Mouse (Mus musculus): ENCODE results near the gene Acat1. TPM values are rescaled to one million over a fixed set of nuclear protein-coding genes. Genes with fewer than 3 reads are reported as not detected.
A peak's percentile ranks its signal among the peaks of the same experiment; 100 is the strongest.

Gene Acat1
- 43.6 and 44.2 TPM in 2 replicates for total RNA-seq (2014; fragmentation: Nextera tagmentation)
- total RNA-seq (2017): 75.3 and 76.7 TPM in 2 replicates
- polyA plus RNA-seq (2012): 118 and 124 TPM in 2 replicates

GRCm38 (mm10) chr9:53609968-53610781, at the start of gene Acat1:
Gene Acat1, minus strand, starts transcription at chr9:53610382.
- no peaks in the 10 kb centered on the region for H3K9me3 ChIP-seq (replicated peaks)
- H3K36me3 ChIP-seq (replicated peaks): peaks cover 37% of the 10 kb centered on the region
- DNase-seq (ENCODE audit: low spot score): peak; percentile 87
- H3K4me3 ChIP-seq (ENCODE audit: low read depth, low read length): peak within 1 kb of the TSS; percentile 78
- no peaks in the 10 kb centered on the region for H3K27me3 ChIP-seq (ENCODE audit: insufficient read depth, low read length)
- TF ChIP-seq TAL1 (conservative IDR thresholded peaks at IDR 0.05; ENCODE audit: low read depth, low read length) (no peak), CTCF (IDR thresholded peaks at IDR 0.05; ENCODE audit: low read depth, low read length) (no peak), POLR2AphosphoS5 (IDR thresholded peaks at IDR 0.05; ENCODE audit: insufficient replicate concordance, low read depth, low read length) (no peak), GATA2 (IDR thresholded peaks at IDR 0.05; ENCODE audit: borderline replicate concordance, low read depth, low read length) (no peak), GATA1 (IDR thresholded peaks at IDR 0.05; ENCODE audit: borderline replicate concordance, low read length) (no peak)
- peak; percentile 89 for ATAC-seq (ENCODE audit: extremely low read depth, insufficient number of reproducible peaks, low FRiP score, poor library complexity, severe bottlenecking)
- peaks cover 14% of the 10 kb centered on the region for H3K4me1 ChIP-seq (ENCODE audit: insufficient read depth, low read depth, low read length)

DNA sequence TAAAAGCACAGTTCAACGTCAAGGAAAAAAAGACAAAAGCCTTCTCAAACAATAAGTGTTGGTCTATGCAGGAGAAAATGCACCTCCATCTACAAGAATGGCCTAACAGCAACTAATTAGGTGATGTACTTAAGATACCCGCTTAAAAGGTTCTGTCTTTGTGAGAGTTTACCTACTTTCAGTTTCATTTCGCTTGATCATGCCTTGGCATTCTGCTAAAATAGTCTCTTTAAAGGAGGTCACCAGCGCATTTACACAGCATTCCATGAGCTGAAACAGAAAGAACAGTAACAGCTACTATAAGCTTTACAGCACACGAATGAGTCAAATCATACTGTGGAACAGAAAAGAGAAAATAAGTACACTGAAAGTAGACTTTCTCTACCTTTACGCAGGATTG, 24.6 kb upstream of the Acat1 start:
- H3K4me1 ChIP-seq (ENCODE audit: insufficient read depth, low read depth, low read length): no peaks in the 10 kb centered on the region
- TF ChIP-seq CTCF (IDR thresholded peaks at IDR 0.05; ENCODE audit: low read depth, low read length) (no peak), GATA1 (IDR thresholded peaks at IDR 0.05; ENCODE audit: borderline replicate concordance, low read length) (no peak), POLR2AphosphoS5 (IDR thresholded peaks at IDR 0.05; ENCODE audit: insufficient replicate concordance, low read depth, low read length) (no peak), GATA2 (IDR thresholded peaks at IDR 0.05; ENCODE audit: borderline replicate concordance, low read depth, low read length) (no peak), TAL1 (conservative IDR thresholded peaks at IDR 0.05; ENCODE audit: low read depth, low read length) (no peak)
- no peaks in the 10 kb centered on the region for H3K9me3 ChIP-seq (replicated peaks)
- H3K4me3 ChIP-seq (ENCODE audit: low read depth, low read length): no peak overlapping the region
- no peak for DNase-seq (ENCODE audit: low spot score)
- ATAC-seq (ENCODE audit: extremely low read depth, insufficient number of reproducible peaks, low FRiP score, poor library complexity, severe bottlenecking): no peak
- no peaks in the 10 kb centered on the region for H3K27me3 ChIP-seq (ENCODE audit: insufficient read depth, low read length)
- H3K36me3 ChIP-seq (replicated peaks): peaks cover 74% of the 10 kb centered on the region

GRCm38 (mm10) chr9:53615246-53615645, 5.1 kb upstream of the Acat1 start:
- Histone ChIP-seq H3K4me1 (ENCODE audit: insufficient read depth, low read depth, low read length) (peaks cover 2% of the 10 kb centered on the region; the same call in 1 of the 2 replicates), H3K9me3 (replicated peaks) (no peaks in the 10 kb centered on the region), H3K27me3 (ENCODE audit: insufficient read depth, low read length) (no peaks in the 10 kb centered on the region), H3K4me3 (ENCODE audit: low read depth, low read length) (no peak overlapping the region), H3K36me3 (replicated peaks) (peaks cover 53% of the 10 kb centered on the region)
- ATAC-seq (ENCODE audit: extremely low read depth, insufficient number of reproducible peaks, low FRiP score, poor library complexity, severe bottlenecking) (no peak), DNase-seq (ENCODE audit: low spot score) (no peak)
- TF ChIP-seq GATA1 (IDR thresholded peaks at IDR 0.05; ENCODE audit: borderline replicate concordance, low read length): no peak
- TF ChIP-seq CTCF (IDR thresholded peaks at IDR 0.05; ENCODE audit: low read depth, low read length): no peak
- TF ChIP-seq TAL1 (conservative IDR thresholded peaks at IDR 0.05; ENCODE audit: low read depth, low read length): no peak
- no peak for TF ChIP-seq POLR2AphosphoS5 (IDR thresholded peaks at IDR 0.05; ENCODE audit: insufficient replicate concordance, low read depth, low read length)
- no peak for TF ChIP-seq GATA2 (IDR thresholded peaks at IDR 0.05; ENCODE audit: borderline replicate concordance, low read depth, low read length)

DNA sequence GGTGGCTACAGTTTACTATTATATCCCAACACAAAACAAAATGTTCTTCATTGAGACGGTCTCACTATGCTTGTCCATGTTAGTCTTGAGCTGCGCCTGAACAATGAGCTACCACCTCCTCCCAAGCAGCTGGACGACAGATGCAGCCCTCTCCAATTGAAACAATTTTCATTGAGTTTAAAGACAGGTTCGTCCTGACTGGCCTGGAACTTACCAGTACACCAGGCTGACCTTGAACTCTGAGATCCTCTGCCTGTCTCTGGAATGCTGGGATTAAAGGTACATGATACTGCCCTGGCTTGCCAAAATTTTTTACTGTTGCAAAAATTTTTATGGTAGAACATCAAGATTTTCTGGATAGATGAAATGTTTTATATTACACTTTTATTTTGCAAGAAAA, 4.1 kb upstream of the Acat1 start:
- Histone ChIP-seq H3K4me3 (ENCODE audit: low read depth, low read length) (no peak overlapping the region), H3K4me1 (ENCODE audit: insufficient read depth, low read depth, low read length) (peaks cover 10% of the 10 kb centered on the region), H3K27me3 (ENCODE audit: insufficient read depth, low read length) (no peaks in the 10 kb centered on the region), H3K36me3 (replicated peaks) (peaks cover 45% of the 10 kb centered on the region), H3K9me3 (replicated peaks) (no peaks in the 10 kb centered on the region)
- ATAC-seq (ENCODE audit: extremely low read depth, insufficient number of reproducible peaks, low FRiP score, poor library complexity, severe bottlenecking) (no peak), DNase-seq (ENCODE audit: low spot score) (no peak)
- TF ChIP-seq POLR2AphosphoS5 (IDR thresholded peaks at IDR 0.05; ENCODE audit: insufficient replicate concordance, low read depth, low read length) (no peak), TAL1 (conservative IDR thresholded peaks at IDR 0.05; ENCODE audit: low read depth, low read length) (no peak), CTCF (IDR thresholded peaks at IDR 0.05; ENCODE audit: low read depth, low read length) (no peak), GATA1 (IDR thresholded peaks at IDR 0.05; ENCODE audit: borderline replicate concordance, low read length) (no peak), GATA2 (IDR thresholded peaks at IDR 0.05; ENCODE audit: borderline replicate concordance, low read depth, low read length) (no peak)

DNA sequence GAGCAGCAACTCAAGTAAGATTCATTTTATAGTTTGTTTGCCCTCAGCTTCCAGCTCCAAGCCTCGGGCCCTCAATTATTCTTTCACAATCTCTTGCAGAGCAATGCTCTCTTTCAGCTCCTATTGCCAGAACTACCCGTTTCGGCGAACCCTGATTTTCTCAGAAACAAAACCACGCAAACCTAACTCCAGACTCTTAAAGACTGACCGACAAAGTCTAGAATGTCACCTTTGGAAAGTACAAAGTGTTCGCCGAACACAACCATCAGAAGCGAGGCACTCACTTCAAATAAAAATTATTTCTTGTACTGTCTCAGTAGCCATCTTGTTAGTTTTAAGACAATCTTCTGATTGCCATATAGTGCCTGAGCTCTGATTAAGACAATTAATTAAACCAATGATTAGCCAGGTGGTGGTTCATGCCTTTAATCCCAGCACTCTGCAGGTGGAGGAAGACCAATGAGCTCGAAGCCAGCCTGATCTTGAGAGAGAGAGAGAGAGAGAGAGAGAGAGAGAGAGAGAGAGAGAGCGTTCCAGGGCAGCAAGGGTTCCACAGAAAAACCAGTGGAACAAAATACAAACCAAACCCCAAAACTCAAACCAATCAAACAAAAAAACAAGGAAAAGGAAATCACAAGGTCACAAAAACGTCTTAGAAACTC, 745 bp downstream of the Acat1 start:
- Histone ChIP-seq H3K4me3 (ENCODE audit: low read depth, low read length) (peak overlapping the region; percentile 78), H3K27me3 (ENCODE audit: insufficient read depth, low read length) (no peaks in the 10 kb centered on the region), H3K4me1 (ENCODE audit: insufficient read depth, low read depth, low read length) (peaks cover 19% of the 10 kb centered on the region), H3K36me3 (replicated peaks) (peaks cover 38% of the 10 kb centered on the region), H3K9me3 (replicated peaks) (no peaks in the 10 kb centered on the region)
- TF ChIP-seq POLR2AphosphoS5 (IDR thresholded peaks at IDR 0.05; ENCODE audit: insufficient replicate concordance, low read depth, low read length) (no peak), CTCF (IDR thresholded peaks at IDR 0.05; ENCODE audit: low read depth, low read length) (no peak), GATA1 (IDR thresholded peaks at IDR 0.05; ENCODE audit: borderline replicate concordance, low read length) (no peak), TAL1 (conservative IDR thresholded peaks at IDR 0.05; ENCODE audit: low read depth, low read length) (no peak)
- ATAC-seq (ENCODE audit: extremely low read depth, insufficient number of reproducible peaks, low FRiP score, poor library complexity, severe bottlenecking) (no peak), DNase-seq (ENCODE audit: low spot score) (no peak)

DNA sequence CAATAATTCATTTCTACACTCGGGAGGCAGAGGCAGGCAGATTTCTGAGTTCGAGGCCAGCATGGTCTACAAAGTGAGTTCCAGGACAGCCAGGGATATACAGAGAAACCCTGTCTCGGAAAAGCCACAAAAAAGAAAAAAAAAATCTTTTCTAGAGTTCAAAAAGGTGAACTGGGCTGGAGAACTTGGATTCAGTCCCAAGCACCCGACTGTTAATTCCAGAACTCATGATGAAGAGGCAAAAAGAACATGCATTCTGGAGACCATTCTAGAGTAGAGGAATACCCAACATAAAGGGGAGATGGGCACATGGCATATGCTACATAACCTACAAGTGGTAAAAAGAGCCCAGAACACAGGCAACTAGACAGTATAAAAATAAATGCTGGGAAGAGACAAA, 2.4 kb downstream of the Acat1 start:
- DNase-seq (ENCODE audit: low spot score) (no peak), ATAC-seq (ENCODE audit: extremely low read depth, insufficient number of reproducible peaks, low FRiP score, poor library complexity, severe bottlenecking) (no peak)
- Histone ChIP-seq H3K9me3 (replicated peaks) (no peaks in the 10 kb centered on the region), H3K27me3 (ENCODE audit: insufficient read depth, low read length) (no peaks in the 10 kb centered on the region), H3K36me3 (replicated peaks) (peaks cover 35% of the 10 kb centered on the region), H3K4me1 (ENCODE audit: insufficient read depth, low read depth, low read length) (peaks cover 29% of the 10 kb centered on the region), H3K4me3 (ENCODE audit: low read depth, low read length) (no peak overlapping the region)
- TF ChIP-seq GATA1 (IDR thresholded peaks at IDR 0.05; ENCODE audit: borderline replicate concordance, low read length) (no peak), POLR2AphosphoS5 (IDR thresholded peaks at IDR 0.05; ENCODE audit: insufficient replicate concordance, low read depth, low read length) (no peak), CTCF (IDR thresholded peaks at IDR 0.05; ENCODE audit: low read depth, low read length) (no peak), GATA2 (IDR thresholded peaks at IDR 0.05; ENCODE audit: borderline replicate concordance, low read depth, low read length) (no peak), TAL1 (conservative IDR thresholded peaks at IDR 0.05; ENCODE audit: low read depth, low read length) (no peak)

Measured in G1E (cell line).